Mouse (Mus musculus) frontal cortex, postnatal 14 days (tissue): ENCODE results near the gene Miga1.
A peak's percentile ranks its signal among the peaks of the same experiment; 100 is the strongest.

Source experiments
- DNase-seq, 2 experiments: peaks; one replicate each; pipeline ENCODE4 v3.0.0; 2022; ENCODE audit warnings: low spot score in 2 of 2

The Miga1 gene

DNA sequence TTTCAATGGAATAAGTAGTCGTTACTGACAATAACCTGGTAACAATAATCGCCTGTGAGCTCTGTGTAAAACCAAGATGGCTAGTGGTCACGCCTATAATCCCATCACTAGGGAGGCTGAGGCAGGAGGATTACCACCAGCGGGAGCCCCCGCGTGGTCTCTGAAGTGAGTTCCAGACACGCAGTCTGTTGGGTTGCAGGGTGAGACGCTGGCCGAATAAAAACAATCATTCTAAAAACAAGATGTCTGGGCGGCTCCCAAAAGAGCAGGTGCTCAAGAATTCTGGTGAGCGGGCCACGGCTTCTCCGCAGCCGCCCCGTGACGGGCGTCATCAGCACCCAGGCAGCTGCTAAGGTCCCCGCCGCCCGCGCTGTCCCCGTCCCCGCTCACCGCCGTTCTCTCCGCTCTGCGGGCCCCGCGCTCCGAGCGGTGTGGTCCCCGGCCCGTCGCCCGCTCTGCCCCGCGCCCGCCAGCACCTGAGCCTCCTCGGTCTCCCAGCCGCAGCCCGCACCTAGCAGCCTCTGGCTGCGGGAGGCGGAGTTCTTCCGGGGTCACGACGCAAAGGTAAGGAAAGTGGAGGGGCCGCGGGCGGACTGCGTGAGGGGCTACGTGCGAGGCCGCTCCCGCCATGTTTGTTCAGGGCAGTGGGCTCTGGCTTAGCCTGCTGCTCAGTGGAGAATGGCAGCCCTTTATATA is at the start of gene Miga1:
TSS of gene Miga1 (minus strand) at position 546 of the 696 bp plus-strand sequence.
- DNase-seq = peak; percentile 70 to 75

DNA sequence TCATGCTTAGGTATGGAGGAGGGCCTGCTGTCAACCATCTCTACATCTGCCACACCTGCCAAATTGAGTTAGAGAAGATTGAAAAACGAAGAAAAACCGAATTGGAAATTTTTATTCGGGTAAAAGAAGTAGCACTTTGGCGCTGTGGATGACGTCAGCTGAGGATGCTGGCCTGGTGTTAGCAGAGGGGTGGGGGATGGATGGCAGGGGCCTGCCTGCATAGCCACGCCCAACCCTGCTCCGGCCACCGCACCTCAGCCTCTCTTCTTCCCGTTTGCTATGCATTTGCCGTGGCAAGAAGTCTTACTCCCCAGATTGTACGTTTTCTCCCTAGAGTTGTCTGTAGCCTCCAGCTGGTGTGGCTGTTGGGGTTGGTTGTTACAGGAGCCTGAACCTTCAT is 43.9 kb upstream of the Miga1 start:
- DNase-seq = no peak

DNA sequence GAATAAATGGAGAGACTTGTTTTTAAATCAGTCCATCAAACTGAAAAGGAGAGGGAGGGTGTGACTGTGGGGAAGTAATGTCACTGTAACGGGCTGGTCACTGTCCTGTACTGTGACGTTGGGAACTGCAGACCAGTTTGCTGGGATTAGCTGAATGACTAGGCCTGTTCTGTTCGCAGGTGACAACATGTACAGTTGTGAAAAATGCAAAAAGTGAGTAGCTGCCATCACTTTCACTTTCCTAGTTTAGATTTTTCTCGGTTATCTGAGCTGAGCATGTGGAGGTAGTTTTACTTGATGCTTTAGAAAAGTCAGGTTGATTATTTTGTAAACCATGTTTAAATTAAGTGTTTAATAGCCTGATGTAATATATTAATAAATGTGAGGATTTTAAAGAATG is 35.9 kb upstream of the Miga1 start:
- no peak for DNase-seq

DNA sequence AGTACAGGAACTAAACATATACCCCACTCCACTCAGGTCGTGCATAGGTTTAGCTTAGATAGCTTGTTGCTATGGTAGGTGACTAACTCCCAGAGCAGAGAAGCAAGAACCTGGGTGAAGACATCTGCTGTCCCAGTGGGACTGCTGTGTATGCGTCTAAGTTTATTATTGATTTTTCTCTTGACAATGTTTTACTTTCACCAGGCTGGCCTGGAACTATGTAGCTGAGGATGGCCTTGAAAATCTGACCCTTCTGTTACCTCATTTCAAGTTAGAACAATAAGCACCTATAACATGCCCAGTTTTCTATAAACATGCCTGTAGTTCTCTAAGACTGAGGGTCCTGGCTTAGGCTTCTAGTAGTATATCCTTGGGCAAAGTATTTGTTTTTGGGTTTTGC is 24.0 kb upstream of the Miga1 start:
- DNase-seq = no peak

DNA sequence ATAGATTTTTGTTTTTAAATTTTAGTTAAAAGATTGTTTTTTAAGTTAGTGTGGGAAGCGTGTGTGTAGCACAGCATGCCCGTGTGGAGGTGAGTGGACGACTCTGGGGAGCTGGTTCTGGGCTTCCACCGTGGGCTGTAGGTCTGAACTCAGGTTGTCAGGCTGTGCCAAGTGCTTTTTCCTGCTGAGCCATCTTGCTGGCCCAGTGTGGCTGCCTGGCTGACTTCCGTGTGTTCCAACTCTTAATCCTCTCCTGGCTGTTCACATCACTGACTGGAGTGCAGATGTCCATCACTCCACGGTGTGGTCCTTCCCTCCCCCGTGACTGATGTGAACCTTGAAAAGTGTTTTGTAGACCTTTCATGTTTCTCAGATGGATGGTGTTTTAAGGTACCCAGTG is 18.9 kb upstream of the Miga1 start:
- no peak for DNase-seq

DNA sequence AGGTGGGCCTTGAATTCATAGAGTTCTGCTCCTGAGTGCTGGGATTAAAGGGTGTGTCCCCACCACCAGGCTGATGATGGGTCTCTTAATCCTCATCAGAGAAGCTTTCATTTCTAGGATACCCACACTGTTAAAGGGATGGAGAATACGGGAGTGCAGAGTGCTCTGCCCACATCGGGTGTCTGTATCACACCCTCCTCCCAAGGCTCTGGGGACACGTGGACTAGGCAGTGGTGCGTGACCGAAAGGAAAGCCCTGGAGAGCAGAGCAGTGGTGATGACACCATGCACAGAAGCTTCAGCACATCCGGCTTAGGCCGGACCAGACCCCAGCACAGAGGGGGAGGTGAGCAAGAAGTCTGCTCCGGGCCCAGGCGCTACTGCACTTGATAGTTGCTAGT is 16.5 kb upstream of the Miga1 start:
- no peak for DNase-seq

DNA sequence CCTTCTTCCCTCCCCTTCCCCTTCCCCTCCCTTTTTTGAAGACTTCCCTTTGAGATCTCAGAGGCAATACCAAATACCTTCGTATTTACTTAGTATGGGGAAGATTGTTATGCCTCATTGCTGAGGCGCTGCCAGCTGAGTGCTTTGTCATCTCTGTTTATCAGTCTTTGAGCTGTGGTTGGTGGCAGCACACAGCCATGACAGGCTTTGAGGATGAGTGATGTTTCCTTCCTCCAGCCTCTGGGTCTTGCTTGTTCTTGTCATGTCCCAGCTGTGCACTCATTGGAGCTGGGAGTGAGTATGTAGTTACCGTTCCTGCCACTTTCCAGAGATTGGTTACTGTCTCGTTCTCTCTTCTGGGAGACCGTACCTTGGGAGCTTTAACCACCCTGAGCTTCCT is 15.2 kb upstream of the Miga1 start:
- no peak for DNase-seq

DNA sequence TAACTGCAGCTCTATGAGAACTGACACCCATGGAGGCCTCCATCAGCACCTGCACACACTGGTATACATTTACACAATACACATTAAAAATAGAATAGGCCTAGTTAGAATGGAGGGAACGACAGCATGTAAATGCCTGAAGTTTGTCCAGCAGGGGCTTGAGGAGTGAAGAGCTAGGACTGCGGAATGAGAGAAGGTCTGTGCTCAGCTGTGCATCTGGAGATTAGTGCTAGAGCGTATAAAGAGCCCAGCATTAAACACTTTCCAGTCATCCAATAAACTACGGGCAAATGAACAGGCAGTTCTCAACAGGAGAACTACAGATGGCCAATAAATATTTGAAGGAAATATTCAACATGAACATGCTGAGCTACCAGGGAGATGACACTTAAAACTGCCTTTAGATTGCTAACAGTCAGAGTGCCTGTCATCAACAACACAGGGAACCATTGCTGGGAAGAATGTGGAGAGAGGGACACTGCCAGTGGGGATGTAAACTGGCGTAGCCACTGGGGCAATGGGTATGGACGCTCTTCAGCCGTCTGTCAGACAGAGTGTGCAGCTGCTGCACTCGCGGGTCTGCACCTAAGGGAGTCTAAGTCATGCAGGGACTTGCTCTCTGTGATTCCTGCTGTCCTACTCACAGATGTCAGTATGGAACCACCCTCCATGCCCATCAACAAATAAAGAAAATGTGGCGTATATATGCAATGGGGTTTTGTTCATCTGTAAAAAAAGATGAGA is 13.4 kb upstream of the Miga1 start:
- DNase-seq = no peak

DNA sequence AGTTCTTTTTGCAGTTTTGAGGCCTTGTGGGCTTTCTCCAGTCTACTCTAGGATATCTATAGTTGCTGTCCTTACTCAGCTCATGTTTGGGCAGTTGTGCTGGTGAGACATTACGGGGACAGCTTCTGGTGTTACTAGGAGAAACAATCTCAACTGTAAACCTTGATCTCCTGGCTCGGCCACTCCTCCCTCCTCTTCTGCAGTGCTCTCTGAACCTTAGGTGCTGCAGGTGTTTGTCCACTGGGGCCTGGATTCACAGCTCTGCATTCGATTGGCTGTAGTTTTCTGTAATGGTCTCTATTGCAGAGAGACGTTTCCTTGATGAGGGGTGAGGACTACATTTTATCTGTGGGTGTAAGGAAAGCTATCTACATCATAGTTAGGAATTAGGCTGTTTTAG is 12.1 kb upstream of the Miga1 start:
- DNase-seq = no peak

DNA sequence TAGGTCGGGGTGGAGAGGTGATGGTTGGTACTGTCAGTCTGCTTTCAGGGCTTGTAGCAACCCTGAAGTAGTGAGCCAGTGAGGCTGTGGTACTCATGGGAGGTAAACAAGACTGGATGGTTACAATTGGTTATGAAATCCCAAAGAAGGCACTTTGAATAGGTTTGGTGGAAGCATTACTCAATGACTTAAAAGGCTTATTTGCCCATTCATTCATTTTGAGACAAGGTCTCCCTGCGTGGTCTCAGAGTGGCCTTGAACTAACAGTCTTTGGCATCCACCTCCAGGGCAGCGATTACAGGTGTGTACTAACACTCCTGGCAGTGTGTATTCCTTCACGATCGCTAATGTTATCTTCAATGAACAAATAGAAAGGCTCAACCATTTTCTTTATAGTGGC is 10.8 kb upstream of the Miga1 start:
- no peak for DNase-seq

DNA sequence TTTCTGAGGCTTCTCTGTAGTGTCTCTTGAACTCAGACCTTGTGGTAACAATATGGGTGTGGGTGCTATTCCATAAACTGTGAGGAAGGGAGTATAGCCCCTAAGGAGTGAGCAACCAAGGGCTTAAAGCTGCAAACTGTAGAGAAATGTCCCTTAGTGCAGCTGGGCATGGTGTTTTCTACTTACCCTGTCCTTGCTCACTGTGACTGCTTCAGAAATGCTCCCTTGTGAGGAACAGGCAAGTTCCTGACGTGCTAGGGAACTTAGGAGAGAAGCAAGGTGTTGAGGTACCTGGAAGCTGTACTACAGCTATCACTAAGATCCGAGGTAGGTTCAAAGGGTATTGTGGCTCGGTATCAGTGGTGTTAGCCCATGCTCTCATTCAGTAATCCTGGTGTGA is 10.2 kb upstream of the Miga1 start:
- no peak for DNase-seq

DNA sequence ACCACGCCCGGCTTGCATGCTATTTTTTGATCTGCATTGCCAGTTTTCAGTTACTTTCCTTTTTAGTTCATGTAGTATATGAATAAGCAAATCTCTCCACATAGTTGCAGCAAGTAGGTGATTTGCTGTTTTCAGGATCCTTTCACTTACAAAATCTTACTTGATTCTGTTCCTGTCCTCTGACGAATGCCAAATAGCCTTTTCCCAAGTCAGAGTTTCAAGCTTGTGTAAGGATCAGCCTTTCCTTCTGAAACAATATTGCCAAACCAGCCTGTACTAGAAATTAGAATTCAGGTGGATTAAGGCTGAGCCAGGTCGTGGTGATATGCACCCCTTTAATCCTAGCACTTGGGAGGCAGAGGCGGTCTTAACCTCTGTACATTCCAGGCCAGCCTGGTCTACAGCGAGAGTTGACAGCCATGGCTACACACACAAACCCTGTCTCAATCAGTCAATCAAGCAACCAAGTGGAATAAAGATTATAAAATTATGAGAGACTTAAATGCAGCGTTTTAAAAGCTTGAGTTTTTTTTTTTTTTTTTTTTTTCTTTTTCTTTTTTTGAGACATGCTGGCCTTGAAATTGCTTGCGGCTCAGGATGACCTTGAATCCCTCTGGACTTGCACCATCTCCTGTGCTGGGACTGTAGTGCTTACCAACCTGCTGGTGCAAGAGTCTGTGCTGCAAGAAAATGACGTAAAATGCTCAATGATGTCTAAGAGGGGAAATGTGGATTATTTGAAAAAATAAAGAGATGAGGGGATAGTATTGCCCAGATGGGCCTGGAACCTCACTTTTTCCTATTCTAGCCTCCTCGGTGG is 8.0 kb upstream of the Miga1 start:
- DNase-seq = no peak

DNA sequence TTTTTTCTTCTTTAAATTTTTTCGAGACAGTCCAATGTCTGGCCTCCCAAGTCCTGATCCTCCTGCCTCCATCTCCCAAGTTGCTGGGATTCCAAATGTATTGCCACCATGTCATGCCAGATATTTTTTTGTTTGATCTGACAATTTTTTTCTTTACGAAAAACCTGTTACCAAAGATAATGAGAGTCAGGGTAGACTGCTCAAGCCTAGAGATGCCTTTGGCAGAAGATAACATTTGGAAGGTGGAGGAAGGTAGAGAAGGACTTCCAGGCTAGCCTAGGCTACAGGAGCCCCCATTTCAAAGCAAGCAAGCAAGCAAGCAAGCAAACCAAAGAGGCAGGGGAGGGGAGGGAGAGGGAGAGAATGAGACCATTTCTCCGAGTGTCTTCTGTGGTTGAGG is 7.0 kb upstream of the Miga1 start:
- DNase-seq = no peak

DNA sequence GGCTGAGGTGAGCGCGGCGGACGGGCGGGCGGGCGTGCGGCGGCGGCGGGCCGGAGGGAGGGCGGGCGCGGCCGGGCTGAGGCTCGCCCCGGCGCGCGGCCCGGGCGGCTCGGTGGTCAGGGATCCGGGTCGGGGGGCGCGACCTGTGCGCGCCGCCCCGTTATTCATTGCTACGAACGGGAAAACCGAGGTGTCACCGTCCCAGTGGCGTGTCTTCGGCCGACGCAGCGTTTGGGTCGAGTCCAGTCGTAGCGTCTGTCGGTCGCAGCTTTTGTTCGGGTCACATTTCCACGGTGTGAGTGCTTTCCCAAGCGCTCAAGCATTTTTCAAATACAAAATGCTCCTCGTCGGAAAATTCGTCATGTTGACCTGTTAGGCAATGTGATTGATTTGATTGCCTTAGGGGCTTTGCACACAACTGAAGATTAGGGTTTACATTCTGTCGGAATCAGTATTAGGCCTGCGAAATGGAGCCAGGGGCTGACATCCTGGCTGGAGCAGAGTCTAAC is 6.5 kb upstream of the Miga1 start:
- DNase-seq = peak in 1 of 2 experiments; percentile 25

DNA sequence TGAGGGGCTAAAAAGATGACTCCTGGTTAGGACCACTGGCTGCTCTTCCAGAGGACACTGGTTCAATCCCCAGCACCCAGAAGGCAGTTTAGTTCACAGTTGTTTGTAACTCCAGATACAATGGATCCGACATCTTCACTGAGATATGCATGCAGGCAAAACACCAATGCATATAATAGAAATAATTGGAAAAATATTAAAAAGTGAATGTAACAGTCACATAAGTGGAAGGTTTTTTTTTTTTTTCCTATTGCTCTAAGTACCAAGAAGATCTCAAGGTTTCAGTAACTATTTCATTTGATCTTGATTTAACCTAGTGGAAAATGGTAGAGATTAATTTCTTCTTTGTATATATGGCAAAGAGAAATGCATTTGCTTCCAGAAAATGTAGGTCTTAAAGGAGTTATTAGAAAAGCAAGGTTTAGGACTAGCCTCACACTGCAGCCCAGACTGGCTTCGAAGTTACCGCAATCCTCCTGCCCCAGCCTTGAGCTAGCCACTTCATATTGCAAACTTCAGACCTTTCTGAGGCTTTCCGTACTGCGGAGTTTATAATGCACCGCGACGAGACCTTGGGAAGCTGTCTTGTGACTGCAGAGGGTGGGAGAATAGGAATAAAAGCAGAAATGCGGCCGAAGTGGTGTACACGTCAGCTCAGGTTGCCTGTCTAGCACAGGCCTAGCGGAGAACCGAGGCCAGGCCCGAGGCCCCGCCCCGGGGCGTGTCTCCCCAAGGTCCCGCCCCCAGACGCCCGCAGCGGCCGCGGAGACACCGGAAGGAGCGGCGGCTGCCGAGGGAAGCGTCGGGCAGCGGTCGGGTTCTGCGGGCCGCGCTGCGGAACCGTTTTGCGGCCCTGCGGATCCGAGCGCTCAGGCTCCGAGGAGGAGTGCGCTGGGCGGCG is 5.8 kb upstream of the Miga1 start, which contains the start of gene Usp33:
TSS of gene Usp33 (plus strand) at position 747 of the 901 bp plus-strand sequence.
- DNase-seq = peak; percentile 83 to 93

DNA sequence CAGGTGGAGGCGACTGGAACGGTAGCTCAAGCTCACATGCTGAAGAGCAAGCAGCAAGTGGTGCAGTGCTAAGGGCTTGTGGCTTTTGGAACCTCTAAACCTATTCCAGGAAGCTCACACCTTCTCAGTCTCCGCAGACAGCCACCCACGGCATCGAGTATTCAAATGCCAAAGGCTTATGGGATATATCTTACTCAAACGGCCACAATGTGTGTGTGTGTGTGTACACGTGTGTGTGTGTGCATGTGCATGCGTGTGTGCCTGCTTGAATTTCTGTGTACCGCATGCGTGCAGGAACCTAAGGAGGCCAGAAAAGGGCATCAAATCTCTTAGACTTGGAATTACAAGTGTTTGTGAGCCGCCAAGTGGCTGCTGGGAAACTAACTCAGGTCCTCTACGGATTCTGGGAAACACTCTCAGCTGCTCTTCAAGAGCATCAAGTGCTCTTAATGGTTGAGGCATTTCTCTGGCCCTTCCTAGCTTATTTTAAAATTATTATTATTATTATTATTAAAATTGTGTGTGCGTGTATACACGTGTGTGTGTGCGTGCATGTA is 2.8 kb upstream of the Miga1 start:
- no peak for DNase-seq

DNA sequence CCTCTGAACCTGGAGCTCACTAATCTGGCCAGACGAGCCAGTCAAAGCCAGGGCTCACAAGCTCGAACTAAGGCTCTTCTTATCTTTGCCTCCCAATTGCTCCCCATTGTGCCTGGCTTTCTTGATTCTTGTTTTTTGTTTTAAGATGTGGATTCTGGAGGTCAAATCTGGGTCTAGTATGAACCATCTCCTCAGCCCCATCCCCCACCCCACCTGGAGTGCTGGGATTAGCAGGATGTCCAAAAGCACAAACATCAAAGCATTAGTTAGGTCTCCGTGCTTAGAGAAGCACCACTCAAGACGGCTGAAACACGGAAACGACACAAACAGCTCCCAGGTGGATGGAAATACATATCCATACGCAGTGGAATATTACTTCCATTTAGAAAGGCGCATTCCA is 4.1 kb downstream of the Miga1 start:
- DNase-seq = no peak

DNA sequence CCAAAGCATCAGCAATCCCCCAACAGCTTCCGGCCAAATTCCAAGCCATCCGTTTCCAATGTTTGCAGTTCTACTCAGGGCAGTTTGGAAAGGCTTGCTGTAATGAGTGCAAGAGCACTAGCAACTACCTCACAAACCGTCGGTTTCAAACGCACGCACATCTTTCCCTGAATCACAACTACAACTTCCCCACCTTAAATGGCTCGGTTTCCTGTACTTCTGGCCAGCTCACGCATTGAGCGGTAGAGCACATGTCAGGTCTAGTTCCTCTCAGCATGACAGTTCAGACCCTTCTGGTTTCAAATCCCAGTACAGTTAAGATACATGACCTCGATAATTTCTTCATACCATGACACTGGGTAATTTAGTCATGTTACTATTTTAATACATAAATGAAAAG is 6.6 kb downstream of the Miga1 start:
- DNase-seq = no peak

DNA sequence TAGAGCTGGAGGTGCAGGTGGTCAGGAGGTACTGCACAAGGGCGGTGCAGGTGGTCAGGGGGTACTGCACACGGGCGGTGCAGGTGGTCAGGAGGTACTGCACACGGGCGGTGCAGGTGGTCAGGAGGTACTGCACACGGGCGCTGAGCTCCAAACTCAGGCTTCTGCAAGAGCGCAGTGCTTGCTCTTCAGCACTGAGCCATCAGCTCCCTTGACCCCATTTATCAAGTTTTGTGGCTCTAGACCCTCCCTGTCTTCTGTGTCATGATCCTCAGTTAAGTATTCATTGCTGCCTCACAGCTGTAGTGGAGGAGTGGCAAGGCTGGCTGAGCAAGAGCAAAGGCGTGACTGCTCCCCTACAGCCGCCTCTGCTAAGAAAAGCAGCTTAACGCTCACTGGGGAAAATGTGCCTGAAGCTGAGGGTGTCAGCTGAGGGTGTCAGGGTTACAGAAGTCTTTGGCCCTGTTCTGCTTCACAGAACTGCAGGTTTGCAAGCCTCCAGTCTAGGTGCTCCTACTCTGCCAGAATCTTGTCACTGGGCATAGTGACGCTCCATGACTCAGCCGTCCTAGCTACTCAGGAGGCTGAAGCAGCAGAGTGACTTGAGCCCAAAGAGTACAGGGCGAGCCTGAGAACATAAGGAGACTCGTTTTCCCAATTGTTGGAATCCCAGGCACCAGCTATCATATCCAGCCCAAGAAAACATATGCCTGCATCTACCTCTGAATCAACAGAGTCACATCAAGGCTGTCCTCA is 7.5 kb downstream of the Miga1 start:
- no peak for DNase-seq

DNA sequence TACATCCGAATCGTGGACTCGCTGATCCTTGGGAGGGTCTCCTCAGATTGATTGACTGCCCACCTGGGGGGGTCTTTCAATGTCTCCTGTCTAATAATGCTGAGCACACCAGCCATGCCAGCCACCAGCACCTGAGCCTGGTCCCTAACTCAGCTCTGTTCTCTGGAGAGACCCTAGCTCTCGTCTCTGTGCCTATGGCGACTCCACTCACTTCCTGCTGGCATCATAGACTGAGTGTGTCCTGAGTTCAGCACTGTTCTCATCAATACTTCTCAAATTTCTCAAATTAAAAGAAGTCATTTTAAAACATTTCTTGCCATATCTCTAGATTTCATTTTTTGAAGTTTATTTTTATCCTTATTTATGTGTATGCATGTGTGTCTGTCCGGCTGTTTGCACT is 8.1 kb downstream of the Miga1 start:
- DNase-seq = no peak
